Mouse (Mus musculus): Measurements from ENCODE around the gene Whrn. TPM values are rescaled to one million over a fixed set of nuclear protein-coding genes. Genes with fewer than 3 reads are reported as not detected.

Whrn gene
- polyA plus RNA-seq, 1 experiment from 2014 or later: 5.9 TPM

- Histone ChIP-seq H3K27me3 (0 out of 2 replicates have a peak, but pooled peaks cover 3% of the 10 kb centered on the region), H3K9me3 (no peaks in the 10 kb centered on the region), H3K4me1 (peaks cover 13% of the 10 kb centered on the region), H3K9ac (no peak overlapping the region), H3K4me3 (no peak overlapping the region), H3K36me3 (no peaks in the 10 kb centered on the region), H3K4me2 (no peak overlapping the region), H3K27ac (no peak overlapping the region)
- ATAC-seq (ENCODE audit: insufficient number of reproducible peaks, insufficient read depth, low FRiP score, low TSS enrichment, low read depth): no peak
- WGBS: 79% methylated on average over 11 of the region's 11 CpGs
Measured at GRCm38 (mm10) chr4:63418270-63418669, 77.5 kb downstream of the Whrn start.

GRCm38 (mm10) chr4:63417318-63417957 is 78.4 kb downstream of the Whrn start:
- Histone ChIP-seq H3K27me3 (0 out of 2 replicates have a peak, but pooled peaks cover 3% of the 10 kb centered on the region), H3K9me3 (no peaks in the 10 kb centered on the region), H3K4me2 (no peak overlapping the region), H3K36me3 (no peaks in the 10 kb centered on the region), H3K4me3 (no peak overlapping the region), H3K27ac (no peak overlapping the region), H3K9ac (no peak overlapping the region), H3K4me1 (peaks cover 13% of the 10 kb centered on the region)
- ATAC-seq (ENCODE audit: insufficient number of reproducible peaks, insufficient read depth, low FRiP score, low TSS enrichment, low read depth): no peak
- 18% methylated on average over 9 of the region's 9 CpGs for WGBS

- H3K4me2 ChIP-seq: no peak overlapping the region
- 0 out of 2 replicates have a peak, but pooled peaks cover 3% of the 10 kb centered on the region for H3K27me3 ChIP-seq
- no peak for ATAC-seq (ENCODE audit: insufficient number of reproducible peaks, insufficient read depth, low FRiP score, low TSS enrichment, low read depth)
- H3K27ac ChIP-seq: no peak overlapping the region
- no peak overlapping the region for H3K4me3 ChIP-seq
- H3K4me1 ChIP-seq: peaks cover 10% of the 10 kb centered on the region
- no peaks in the 10 kb centered on the region for H3K9me3 ChIP-seq
- 76% methylated on average over 5 of the region's 5 CpGs for WGBS
- H3K9ac ChIP-seq: no peak overlapping the region
- no peaks in the 10 kb centered on the region for H3K36me3 ChIP-seq
Measured at GRCm38 (mm10) chr4:63414951-63415350, 80.8 kb downstream of the Whrn start.

- Histone ChIP-seq H3K4me3 (no peak overlapping the region), H3K9ac (no peak overlapping the region), H3K27me3 (no peaks in the 10 kb centered on the region), H3K4me2 (0 out of 2 replicates have a peak overlapping the region, but pooled peaks have one; percentile 98), H3K36me3 (no peaks in the 10 kb centered on the region), H3K9me3 (no peaks in the 10 kb centered on the region), H3K4me1 (peaks cover 24% of the 10 kb centered on the region), H3K27ac (no peak overlapping the region)
- ATAC-seq (ENCODE audit: insufficient number of reproducible peaks, insufficient read depth, low FRiP score, low TSS enrichment, low read depth): no peak
- 59% methylated on average over 5 of the region's 5 CpGs for WGBS
Measured at GRCm38 (mm10) chr4:63411222-63411621, 84.6 kb downstream of the Whrn start.

- no peaks in the 10 kb centered on the region for H3K9me3 ChIP-seq
- peak overlapping the region; percentile 63 for H3K4me3 ChIP-seq
- peak overlapping the region; percentile 61 for H3K9ac ChIP-seq
- peak; percentile 90 for ATAC-seq (ENCODE audit: insufficient number of reproducible peaks, insufficient read depth, low FRiP score, low TSS enrichment, low read depth)
- no peaks in the 10 kb centered on the region for H3K27me3 ChIP-seq
- H3K4me2 ChIP-seq: peak overlapping the region; percentile 98
- 0% methylated on average over 19 of the region's 19 CpGs for WGBS
- no peaks in the 10 kb centered on the region for H3K36me3 ChIP-seq
- peak overlapping the region; percentile 64 for H3K27ac ChIP-seq
- peaks cover 24% of the 10 kb centered on the region for H3K4me1 ChIP-seq
Measured at GRCm38 (mm10) chr4:63410583-63410934, 85.2 kb downstream of the Whrn start.

GRCm38 (mm10) chr4:63409908-63410582 is 85.7 kb downstream of the Whrn start:
- peak overlapping the region; percentile 98 for H3K4me2 ChIP-seq
- WGBS: under 1% methylated on average over 39 of the region's 39 CpGs
- H3K9ac ChIP-seq: peak overlapping the region; percentile 61
- H3K27ac ChIP-seq: peak overlapping the region; percentile 64
- ATAC-seq (ENCODE audit: insufficient number of reproducible peaks, insufficient read depth, low FRiP score, low TSS enrichment, low read depth): peak; percentile 71
- no peaks in the 10 kb centered on the region for H3K36me3 ChIP-seq
- H3K4me3 ChIP-seq: peak overlapping the region; percentile 63
- H3K4me1 ChIP-seq: peaks cover 29% of the 10 kb centered on the region
- H3K27me3 ChIP-seq: no peaks in the 10 kb centered on the region
- H3K9me3 ChIP-seq: no peaks in the 10 kb centered on the region

GRCm38 (mm10) chr4:63409317-63409907 is 86.4 kb downstream of the Whrn start:
- Histone ChIP-seq H3K4me1 (peaks cover 35% of the 10 kb centered on the region), H3K27me3 (no peaks in the 10 kb centered on the region), H3K9me3 (no peaks in the 10 kb centered on the region), H3K4me3 (peak overlapping the region; percentile 63), H3K4me2 (peak overlapping the region; percentile 98), H3K9ac (peak overlapping the region; percentile 61), H3K27ac (peak overlapping the region; percentile 64; the same call in 1 of the 2 replicates), H3K36me3 (no peaks in the 10 kb centered on the region)
- ATAC-seq (ENCODE audit: insufficient number of reproducible peaks, insufficient read depth, low FRiP score, low TSS enrichment, low read depth): no peak
- WGBS: 2% methylated on average over 18 of the region's 18 CpGs

- peak overlapping the region; percentile 98 for H3K4me2 ChIP-seq
- 0 out of 2 replicates have a peak, but pooled peaks have one; percentile 34 for ATAC-seq (ENCODE audit: insufficient number of reproducible peaks, insufficient read depth, low FRiP score, low TSS enrichment, low read depth)
- H3K27me3 ChIP-seq: no peaks in the 10 kb centered on the region
- 7% methylated on average over 8 of the region's 8 CpGs for WGBS
- H3K9ac ChIP-seq: no peak overlapping the region
- 0 out of 2 replicates have a peak overlapping the region, but pooled peaks have one; percentile 63 for H3K4me3 ChIP-seq
- no peaks in the 10 kb centered on the region for H3K9me3 ChIP-seq
- no peaks in the 10 kb centered on the region for H3K36me3 ChIP-seq
- H3K4me1 ChIP-seq: peaks cover 43% of the 10 kb centered on the region
- H3K27ac ChIP-seq: no peak overlapping the region
Measured at GRCm38 (mm10) chr4:63408649-63409048, 87.1 kb downstream of the Whrn start.

GRCm38 (mm10) chr4:63408247-63408646 is 87.5 kb downstream of the Whrn start:
- H3K4me3 ChIP-seq: no peak overlapping the region
- H3K9me3 ChIP-seq: no peaks in the 10 kb centered on the region
- no peaks in the 10 kb centered on the region for H3K27me3 ChIP-seq
- peak overlapping the region; percentile 98 for H3K4me2 ChIP-seq
- no peak overlapping the region for H3K9ac ChIP-seq
- H3K27ac ChIP-seq: no peak overlapping the region
- peaks cover 47% of the 10 kb centered on the region for H3K4me1 ChIP-seq
- 0 out of 2 replicates have a peak, but pooled peaks have one; percentile 0 for ATAC-seq (ENCODE audit: insufficient number of reproducible peaks, insufficient read depth, low FRiP score, low TSS enrichment, low read depth)
- 61% methylated on average over 7 of the region's 7 CpGs for WGBS
- no peaks in the 10 kb centered on the region for H3K36me3 ChIP-seq

DNA sequence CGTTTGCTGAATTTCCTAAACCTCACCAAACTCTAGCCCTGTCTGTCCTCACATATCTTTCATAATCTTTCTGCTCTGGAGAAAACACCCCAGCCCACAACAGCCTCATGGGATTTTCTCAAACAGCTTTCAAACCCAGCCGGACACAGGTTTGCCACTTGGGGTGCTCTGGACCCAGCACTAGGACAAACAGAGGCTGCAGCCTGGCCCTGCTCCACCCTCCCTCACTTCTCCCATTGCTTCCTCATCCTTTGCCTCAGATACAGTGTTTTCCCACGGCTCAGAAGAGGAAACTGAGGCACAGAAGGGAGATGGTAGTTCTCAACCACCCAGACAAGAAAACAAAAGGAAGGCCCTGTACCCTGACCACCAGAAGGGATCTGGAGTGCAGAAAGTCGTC is 90.1 kb downstream of the Whrn start:
- Histone ChIP-seq H3K27me3 (no peaks in the 10 kb centered on the region), H3K27ac (peak overlapping the region; percentile 17; the same call in 1 of the 2 replicates), H3K4me1 (peaks cover 69% of the 10 kb centered on the region), H3K9me3 (no peaks in the 10 kb centered on the region), H3K4me3 (no peak overlapping the region), H3K36me3 (no peaks in the 10 kb centered on the region), H3K9ac (no peak overlapping the region), H3K4me2 (no peak overlapping the region)
- WGBS: 62% methylated on average over 4 of the region's 4 CpGs
- ATAC-seq (ENCODE audit: insufficient number of reproducible peaks, insufficient read depth, low FRiP score, low TSS enrichment, low read depth): no peak

GRCm38 (mm10) chr4:63405051-63405450 is 90.7 kb downstream of the Whrn start:
- Histone ChIP-seq H3K36me3 (no peaks in the 10 kb centered on the region), H3K4me1 (peaks cover 73% of the 10 kb centered on the region), H3K4me2 (no peak overlapping the region), H3K9ac (no peak overlapping the region), H3K9me3 (no peaks in the 10 kb centered on the region), H3K27ac (peak overlapping the region; percentile 17; the same call in 1 of the 2 replicates), H3K4me3 (no peak overlapping the region), H3K27me3 (no peaks in the 10 kb centered on the region)
- no peak for ATAC-seq (ENCODE audit: insufficient number of reproducible peaks, insufficient read depth, low FRiP score, low TSS enrichment, low read depth)
- 54% methylated on average over 7 of the region's 7 CpGs for WGBS
